Mouse (Mus musculus) lung, embryonic 15.5 days (tissue): Measurements from ENCODE around the gene Actn4. TPM values are rescaled to one million over a fixed set of nuclear protein-coding genes. Genes with fewer than 3 reads are reported as not detected.

ENCODE experiments used
- ATAC-seq: fragments of 200-750 bp; cut with Nextera tagmentation; 2 replicates; pipeline ENCODE4 v1.8.0; 2017; ENCODE audit warnings: moderate number of reproducible peaks, borderline replicate concordance; ENCODE audit not compliant: low FRiP score, low TSS enrichment; ENCODE audit errors: extremely low read depth
- H3K27ac ChIP-seq: fragments of 300-500 bp; sonication (generic); 2 replicates; pipeline ENCODE4 v1.5.1; 2015; ENCODE audit warnings: moderate library complexity, mild to moderate bottlenecking, inconsistent platforms
- H3K27me3 ChIP-seq: fragments of 300-500 bp; sonication (generic); 2 replicates; pipeline ENCODE4 v1.6.1; 2015; ENCODE audit warnings: inconsistent platforms
- H3K36me3 ChIP-seq: fragments of 300-500 bp; sonication (generic); 2 replicates; pipeline ENCODE4 v1.6.1; 2015; ENCODE audit warnings: inconsistent platforms
- H3K4me1 ChIP-seq: fragments of 300-500 bp; sonication (generic); 2 replicates; pipeline ENCODE4 v1.6.1; 2015; ENCODE audit warnings: inconsistent platforms
- H3K4me2 ChIP-seq: fragments of 300-500 bp; sonication (generic); 2 replicates; pipeline ENCODE4 v1.6.1; 2015; ENCODE audit warnings: inconsistent platforms, mild to moderate bottlenecking, moderate library complexity
- H3K4me3 ChIP-seq: fragments of 300-500 bp; sonication (generic); 2 replicates; pipeline ENCODE4 v1.5.1; 2015; ENCODE audit warnings: mild to moderate bottlenecking, inconsistent platforms
- H3K9ac ChIP-seq: fragments of 300-500 bp; sonication (generic); 2 replicates; pipeline ENCODE4 v1.6.1; 2015; ENCODE audit warnings: inconsistent platforms
- H3K9me3 ChIP-seq: fragments of 300-500 bp; sonication (generic); 2 replicates; pipeline ENCODE4 v1.6.1; 2016; ENCODE audit warnings: inconsistent platforms
- WGBS: fragments of 180-500 bp; shearing (Covaris S2); methylation state at CpG from one replicate; pipeline ENCODE4 v1.1.7; 2015; 5-methylcytosine and 5-hydroxymethylcytosine counted together
- polyA plus RNA-seq: library from polyadenylated mRNA; unstranded; fragments of >200 nt; fragmentation: Nextera tagmentation; extraction: Ambion mirVana; gene quantifications from 2 replicates; pipeline ENCODE4 v1.2.1, GENCODE M21; 2015

Actn4 gene
- 287 and 302 TPM in 2 replicates for polyA plus RNA-seq

- Histone ChIP-seq H3K27me3 (no peaks in the 10 kb centered on the region), H3K9ac (peak within 1 kb of the TSS; percentile 87), H3K9me3 (no peaks in the 10 kb centered on the region), H3K4me2 (peak within 1 kb of the TSS; percentile 87), H3K4me1 (peaks cover 49% of the 10 kb centered on the region), H3K27ac (peak within 1 kb of the TSS; percentile 76), H3K4me3 (peak within 1 kb of the TSS; percentile 78), H3K36me3 (no peaks in the 10 kb centered on the region)
- ATAC-seq, result peak; percentile 89
- WGBS, result under 1% methylated on average over 76 of the region's 76 CpGs
These were observed at the start of gene Actn4 for GRCm38 (mm10) chr7:28961927-28962670. TSS of gene Actn4 (minus strand) at chr7:28962340.

DNA sequence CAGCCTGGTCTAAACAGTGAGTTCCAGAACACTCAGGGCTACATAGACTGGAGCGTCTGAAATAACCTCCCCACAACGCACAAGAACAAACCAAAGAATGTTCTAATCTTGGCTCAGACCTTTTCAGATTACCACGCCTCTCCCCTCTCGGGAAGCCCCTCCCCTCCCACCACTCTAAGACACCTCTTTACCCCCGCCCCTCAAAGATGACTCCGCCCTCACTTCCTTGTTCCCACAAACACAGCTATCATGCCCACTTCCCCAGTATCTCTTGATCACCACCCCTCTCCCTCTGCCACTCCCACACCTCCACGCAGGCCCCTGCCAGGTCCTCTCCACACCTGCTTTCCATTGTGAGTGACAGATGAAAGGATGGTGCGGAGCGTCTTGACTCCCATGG lies 46.6 kb upstream of the Actn4 start:
- no peak overlapping the region for H3K9ac ChIP-seq
- H3K4me2 ChIP-seq, result no peak overlapping the region
- no peak overlapping the region for H3K27ac ChIP-seq
- no peaks in the 10 kb centered on the region for H3K27me3 ChIP-seq
- 65% methylated on average over 9 of the region's 9 CpGs for WGBS
- H3K9me3 ChIP-seq, result no peaks in the 10 kb centered on the region
- H3K4me1 ChIP-seq, result no peaks in the 10 kb centered on the region
- ATAC-seq, result no peak
- H3K36me3 ChIP-seq, result no peaks in the 10 kb centered on the region
- no peak overlapping the region for H3K4me3 ChIP-seq

- Histone ChIP-seq H3K9ac (no peak overlapping the region), H3K4me2 (no peak overlapping the region), H3K4me3 (no peak overlapping the region), H3K9me3 (no peaks in the 10 kb centered on the region), H3K36me3 (no peaks in the 10 kb centered on the region), H3K27me3 (no peaks in the 10 kb centered on the region), H3K27ac (no peak overlapping the region), H3K4me1 (no peaks in the 10 kb centered on the region)
- 88% methylated on average over 10 of the region's 10 CpGs for WGBS
- no peak for ATAC-seq
These were observed 46.0 kb upstream of the Actn4 start for GRCm38 (mm10) chr7:29008171-29008570.

GRCm38 (mm10) chr7:29007224-29008101 lies 45.3 kb upstream of the Actn4 start:
- Histone ChIP-seq H3K27me3 (no peaks in the 10 kb centered on the region), H3K36me3 (no peaks in the 10 kb centered on the region), H3K4me2 (no peak overlapping the region), H3K9me3 (no peaks in the 10 kb centered on the region), H3K4me3 (no peak overlapping the region), H3K4me1 (no peaks in the 10 kb centered on the region), H3K9ac (no peak overlapping the region), H3K27ac (no peak overlapping the region)
- ATAC-seq, result no peak
- 70% methylated on average over 9 of the region's 9 CpGs for WGBS

DNA sequence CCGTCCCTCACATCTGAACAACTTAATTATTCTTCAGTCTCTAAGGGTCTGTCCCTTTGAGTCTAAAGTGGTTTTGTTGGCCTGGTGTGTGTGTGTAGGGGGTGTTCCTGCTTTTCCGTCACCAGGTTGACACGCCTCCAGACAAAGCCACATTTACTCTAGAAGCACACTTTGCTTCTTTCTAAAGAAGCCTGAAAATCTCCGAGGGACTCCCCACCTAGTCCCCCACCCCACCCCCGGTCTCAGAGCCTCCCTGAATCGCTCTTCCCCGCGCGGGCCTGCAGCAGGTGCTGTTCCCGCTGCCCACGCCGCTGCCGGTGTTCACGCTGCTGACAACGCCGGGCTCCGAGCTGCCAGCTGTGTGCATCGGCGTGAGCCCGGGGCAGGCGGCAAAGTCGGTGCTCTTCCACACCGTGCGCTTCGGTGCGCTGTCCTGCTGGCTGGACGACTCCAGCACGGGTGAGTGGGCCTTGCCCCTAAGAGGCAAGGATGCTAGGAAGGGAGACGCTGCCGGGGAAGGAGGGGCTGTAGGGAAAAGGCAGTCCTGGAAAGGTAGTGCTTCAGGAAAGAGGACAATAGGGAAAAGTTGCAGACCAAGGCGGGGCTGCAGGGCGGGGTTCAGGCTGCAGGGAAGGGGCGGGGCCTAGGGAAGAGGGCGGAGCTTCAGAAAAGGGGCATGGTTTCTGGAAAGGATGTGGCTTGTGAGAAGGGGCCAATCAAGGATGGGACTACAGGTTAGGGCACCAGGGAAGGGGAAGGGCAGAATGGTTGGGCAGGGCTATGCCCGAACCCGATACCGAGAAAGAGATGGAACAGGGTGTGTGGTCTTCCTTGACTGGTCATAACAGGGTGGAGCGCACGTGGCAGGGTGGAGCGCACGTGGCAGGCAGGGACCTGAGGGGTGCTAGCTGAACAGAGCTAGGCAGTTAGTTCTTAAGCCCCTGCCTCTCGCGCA lies 38.8 kb upstream of the Actn4 start:
- H3K27me3 ChIP-seq, result no peaks in the 10 kb centered on the region
- peak overlapping the region; percentile 83 for H3K4me2 ChIP-seq
- H3K36me3 ChIP-seq, result no peaks in the 10 kb centered on the region
- H3K4me3 ChIP-seq, result peak overlapping the region; percentile 47
- ATAC-seq, result peak; percentile 73
- H3K27ac ChIP-seq, result peak overlapping the region; percentile 12; the same call in 1 of the 2 replicates
- peaks cover 12% of the 10 kb centered on the region; the same call in 1 of the 2 replicates for H3K4me1 ChIP-seq
- peak overlapping the region; percentile 38 for H3K9ac ChIP-seq
- WGBS, result 5% methylated on average over 43 of the region's 43 CpGs
- no peaks in the 10 kb centered on the region for H3K9me3 ChIP-seq

DNA sequence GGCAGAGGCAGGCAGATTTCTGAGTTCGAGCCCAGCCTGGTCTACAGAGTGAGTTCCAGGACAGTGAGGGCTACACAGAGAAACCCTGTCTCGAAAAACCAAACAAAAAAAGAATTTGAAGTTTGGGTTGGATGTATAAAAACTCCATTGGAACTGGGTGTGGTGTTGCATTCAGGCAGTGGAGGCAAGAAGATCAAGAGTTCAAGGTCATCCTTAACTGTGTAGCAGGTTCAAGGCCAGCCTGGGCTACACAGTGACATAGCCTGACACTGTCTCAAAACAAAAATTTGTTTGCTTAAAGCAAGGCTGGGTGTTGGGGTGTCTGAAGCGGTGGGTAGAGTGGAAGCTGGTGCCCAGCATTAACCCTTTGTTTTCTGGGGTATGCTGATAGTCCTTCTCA lies 31.3 kb upstream of the Actn4 start:
- 75% methylated on average over 3 of the region's 3 CpGs for WGBS
- H3K27ac ChIP-seq, result no peak overlapping the region
- no peaks in the 10 kb centered on the region for H3K27me3 ChIP-seq
- H3K9ac ChIP-seq, result no peak overlapping the region
- H3K4me3 ChIP-seq, result no peak overlapping the region
- no peak for ATAC-seq
- no peaks in the 10 kb centered on the region for H3K4me1 ChIP-seq
- no peak overlapping the region for H3K4me2 ChIP-seq
- H3K36me3 ChIP-seq, result no peaks in the 10 kb centered on the region
- H3K9me3 ChIP-seq, result no peaks in the 10 kb centered on the region

GRCm38 (mm10) chr7:28992997-28993396 lies 30.9 kb upstream of the Actn4 start:
- no peaks in the 10 kb centered on the region for H3K36me3 ChIP-seq
- H3K4me1 ChIP-seq, result no peaks in the 10 kb centered on the region
- 78% methylated on average over 3 of the region's 3 CpGs for WGBS
- no peak for ATAC-seq
- no peaks in the 10 kb centered on the region for H3K9me3 ChIP-seq
- H3K4me2 ChIP-seq, result no peak overlapping the region
- no peak overlapping the region for H3K4me3 ChIP-seq
- H3K9ac ChIP-seq, result no peak overlapping the region
- no peaks in the 10 kb centered on the region for H3K27me3 ChIP-seq
- no peak overlapping the region for H3K27ac ChIP-seq

DNA sequence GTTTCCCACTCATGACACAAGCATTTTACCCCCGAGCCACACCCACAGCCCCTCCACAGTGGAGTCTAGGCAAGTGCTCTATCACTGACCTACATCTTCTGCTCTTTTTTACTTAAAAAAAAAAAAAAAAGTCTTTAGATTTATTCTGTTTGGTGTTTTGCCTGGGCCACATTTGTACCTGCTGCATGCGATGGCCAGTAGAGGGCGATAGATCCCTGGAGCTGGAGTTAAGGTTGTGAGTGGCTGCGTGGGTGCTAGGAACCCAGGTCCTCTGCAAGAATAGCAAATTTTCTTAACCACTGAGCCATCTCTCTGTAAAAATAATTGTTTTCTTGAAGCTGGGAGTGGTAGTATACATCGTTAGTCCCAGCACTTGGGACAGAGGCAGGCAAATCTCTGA lies 29.5 kb upstream of the Actn4 start:
- WGBS, result 59% methylated on average over 5 of the region's 5 CpGs
- ATAC-seq, result no peak
- H3K27me3 ChIP-seq, result no peaks in the 10 kb centered on the region
- no peak overlapping the region for H3K9ac ChIP-seq
- H3K9me3 ChIP-seq, result no peaks in the 10 kb centered on the region
- H3K27ac ChIP-seq, result no peak overlapping the region
- no peak overlapping the region for H3K4me2 ChIP-seq
- no peak overlapping the region for H3K4me3 ChIP-seq
- no peaks in the 10 kb centered on the region for H3K4me1 ChIP-seq
- H3K36me3 ChIP-seq, result no peaks in the 10 kb centered on the region

DNA sequence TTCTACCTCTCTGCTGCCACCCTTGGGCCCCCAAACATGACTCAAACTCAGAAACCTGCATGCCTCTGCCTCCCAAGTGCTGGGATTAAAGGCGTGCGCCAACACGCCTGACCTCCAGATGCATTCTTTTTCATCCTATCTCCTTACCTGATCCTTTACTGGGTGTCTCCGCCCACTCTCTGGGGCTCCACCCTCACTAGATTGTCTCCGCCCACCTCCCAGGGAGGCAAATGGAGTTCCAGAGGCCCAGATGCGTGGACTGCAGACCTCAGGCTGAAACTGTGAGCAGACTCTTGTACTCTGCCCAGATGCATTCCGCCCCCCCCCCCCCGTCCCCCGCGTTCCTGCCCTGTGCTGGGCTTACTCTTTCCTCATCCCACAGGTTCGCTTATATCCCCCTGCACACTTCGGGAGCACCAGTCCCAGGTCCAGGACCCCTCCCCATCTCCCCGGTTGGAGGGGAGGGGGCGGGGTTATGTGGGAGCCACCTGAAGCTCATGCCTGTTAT lies 28.7 kb upstream of the Actn4 start:
- H3K9ac ChIP-seq, result no peak overlapping the region
- ATAC-seq, result peak; percentile 25; the same call in 1 of the 2 replicates
- H3K9me3 ChIP-seq, result no peaks in the 10 kb centered on the region
- H3K27ac ChIP-seq, result no peak overlapping the region
- no peak overlapping the region for H3K4me2 ChIP-seq
- H3K4me1 ChIP-seq, result no peaks in the 10 kb centered on the region
- 57% methylated on average over 14 of the region's 14 CpGs for WGBS
- H3K36me3 ChIP-seq, result no peaks in the 10 kb centered on the region
- H3K27me3 ChIP-seq, result no peaks in the 10 kb centered on the region
- H3K4me3 ChIP-seq, result no peak overlapping the region

DNA sequence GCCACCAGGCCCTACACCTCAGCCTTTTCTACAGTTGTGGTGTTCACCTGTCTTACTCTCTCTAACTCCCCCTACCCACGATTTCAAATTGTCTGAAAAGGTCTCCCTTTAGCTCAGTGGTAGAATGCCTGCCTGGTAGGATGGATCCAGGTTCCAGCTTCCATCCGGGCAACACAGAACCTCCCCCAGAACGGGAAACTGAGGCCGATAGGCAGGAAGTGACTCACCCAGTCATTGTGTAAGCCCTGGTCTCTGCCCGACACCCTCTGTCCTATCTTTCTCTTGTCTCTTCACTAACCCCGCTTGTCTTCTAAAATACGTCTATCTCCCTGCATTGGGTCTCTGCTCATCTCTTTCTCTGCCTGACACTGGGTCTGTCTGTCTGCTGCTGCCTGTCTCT lies 23.1 kb upstream of the Actn4 start:
- no peak overlapping the region for H3K4me3 ChIP-seq
- no peak overlapping the region for H3K9ac ChIP-seq
- H3K9me3 ChIP-seq, result no peaks in the 10 kb centered on the region
- no peak overlapping the region for H3K27ac ChIP-seq
- no peaks in the 10 kb centered on the region for H3K27me3 ChIP-seq
- no peak for ATAC-seq
- H3K4me1 ChIP-seq, result peaks cover 22% of the 10 kb centered on the region
- 73% methylated on average over 7 of the region's 7 CpGs for WGBS
- H3K36me3 ChIP-seq, result no peaks in the 10 kb centered on the region
- H3K4me2 ChIP-seq, result no peak overlapping the region

DNA sequence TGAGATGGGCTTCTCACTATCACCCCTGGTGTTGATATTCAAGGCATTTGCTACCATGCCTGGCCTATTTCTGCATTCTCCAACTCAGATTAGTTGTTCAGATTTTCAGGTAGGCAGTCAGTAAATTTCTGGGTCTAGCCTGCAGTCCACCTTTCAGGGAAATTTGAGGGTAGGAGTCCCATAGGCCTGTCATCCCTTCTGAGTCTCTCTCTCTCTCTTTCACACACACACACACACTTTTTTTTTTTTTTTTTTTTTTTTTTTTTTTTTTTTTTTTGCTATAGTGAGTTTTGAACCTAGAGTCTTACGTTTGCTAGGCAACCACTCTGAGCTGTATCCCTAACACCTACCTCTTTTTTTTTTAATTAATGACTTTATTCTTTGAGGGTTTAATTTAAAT lies 22.3 kb upstream of the Actn4 start:
- Histone ChIP-seq H3K27ac (no peak overlapping the region), H3K4me3 (no peak overlapping the region), H3K27me3 (no peaks in the 10 kb centered on the region), H3K9ac (no peak overlapping the region), H3K9me3 (no peaks in the 10 kb centered on the region), H3K4me2 (no peak overlapping the region), H3K4me1 (peaks cover 23% of the 10 kb centered on the region), H3K36me3 (0 out of 2 replicates have a peak, but pooled peaks cover under 1% of the 10 kb centered on the region)
- 74% methylated on average over 1 of the region's 1 CpGs for WGBS
- no peak for ATAC-seq
